Mouse (Mus musculus) bone marrow, adult 2 months (tissue): ENCODE results near the gene Il1rap. TPM values are rescaled to one million over a fixed set of nuclear protein-coding genes. Genes with fewer than 3 reads are reported as not detected.

Experiments
- H3K27ac ChIP-seq: fragments of 200-500 bp; 2 replicates; pipeline ENCODE4 v1.5.1; 2012; ENCODE audit warnings: low read depth, mild to moderate bottlenecking, control low read depth, inconsistent platforms, low read length; ENCODE audit not compliant: control insufficient read depth, poor library complexity, insufficient read depth
- H3K4me1 ChIP-seq: fragments of 200-500 bp; 2 replicates; pipeline ENCODE4 v1.6.1; 2011; ENCODE audit warnings: low read length; ENCODE audit not compliant: control insufficient read depth, insufficient read depth
- H3K4me3 ChIP-seq: fragments of 200-500 bp; replicated peaks from 2 replicates; pipeline ENCODE3; 2011; ENCODE audit warnings: mild to moderate bottlenecking, low read depth, low read length, control low read depth; ENCODE audit not compliant: control insufficient read depth
- CTCF ChIP-seq: fragments of 200-500 bp; IDR thresholded peaks from 2 replicates; pipeline ENCODE4 v1.5.1; 2011; ENCODE audit warnings: low read length, control low read depth; ENCODE audit not compliant: control insufficient read depth, insufficient read depth
- POLR2A ChIP-seq: fragments of 200-500 bp; IDR thresholded peaks from 2 replicates; pipeline ENCODE4 v1.6.1; 2011; ENCODE audit warnings: low read depth, mild to moderate bottlenecking, control low read depth, low read length, borderline replicate concordance; ENCODE audit not compliant: control insufficient read depth
- WGBS: fragments of 180-500 bp; shearing (Covaris S2); methylation state at CpG from one replicate; pipeline ENCODE4 v1.1.7; 2018; 5-methylcytosine and 5-hydroxymethylcytosine counted together
- polyA plus RNA-seq: library from polyadenylated mRNA; stranded (reverse); fragments of >200 nt; gene quantifications from 2 replicates; pipeline ENCODE4 v1.2.4, GENCODE M21; 2011; ENCODE audit warnings: low replicate concordance; ENCODE audit not compliant: missing spikeins, insufficient read depth, insufficient read length

Il1rap gene
- polyA plus RNA-seq, 1 experiment = 1.9 TPM

DNA sequence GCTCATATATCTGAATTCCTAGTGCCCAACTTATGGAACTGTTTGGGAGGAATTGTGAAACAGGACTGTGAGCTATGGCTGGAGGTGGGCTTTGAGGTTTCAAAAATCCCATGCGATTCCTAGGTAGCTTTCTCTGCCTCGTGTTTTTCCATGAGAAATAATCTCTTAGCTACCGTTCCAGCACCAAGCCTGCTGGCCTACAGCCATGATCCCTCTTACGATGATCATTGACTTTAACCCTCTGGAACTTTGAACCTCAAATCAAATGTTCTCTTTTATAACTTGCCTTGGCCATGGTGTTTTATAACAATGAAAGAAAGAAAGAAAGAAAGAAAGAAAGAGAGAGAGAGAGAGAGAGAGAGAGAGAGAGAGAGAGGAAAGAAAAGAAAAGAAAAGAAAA, 116.6 kb downstream of the Il1rap start:
- TF ChIP-seq POLR2A (no peak), CTCF (no peak)
- no peak overlapping the region for H3K27ac ChIP-seq
- 89% methylated on average over 4 of the region's 4 CpGs for WGBS
- peaks cover 1% of the 10 kb centered on the region; the same call in 1 of the 2 replicates for H3K4me1 ChIP-seq
- no peak overlapping the region for H3K4me3 ChIP-seq

GRCm38 (mm10) chr16:26700440-26701103, 119.1 kb downstream of the Il1rap start:
- TF ChIP-seq CTCF (no peak), POLR2A (no peak)
- 81% methylated on average over 8 of the region's 8 CpGs for whole genome bisulfite sequencing
- no peak overlapping the region for H3K27ac ChIP-seq
- no peak overlapping the region for H3K4me3 ChIP-seq
- H3K4me1 ChIP-seq = no peaks in the 10 kb centered on the region

DNA sequence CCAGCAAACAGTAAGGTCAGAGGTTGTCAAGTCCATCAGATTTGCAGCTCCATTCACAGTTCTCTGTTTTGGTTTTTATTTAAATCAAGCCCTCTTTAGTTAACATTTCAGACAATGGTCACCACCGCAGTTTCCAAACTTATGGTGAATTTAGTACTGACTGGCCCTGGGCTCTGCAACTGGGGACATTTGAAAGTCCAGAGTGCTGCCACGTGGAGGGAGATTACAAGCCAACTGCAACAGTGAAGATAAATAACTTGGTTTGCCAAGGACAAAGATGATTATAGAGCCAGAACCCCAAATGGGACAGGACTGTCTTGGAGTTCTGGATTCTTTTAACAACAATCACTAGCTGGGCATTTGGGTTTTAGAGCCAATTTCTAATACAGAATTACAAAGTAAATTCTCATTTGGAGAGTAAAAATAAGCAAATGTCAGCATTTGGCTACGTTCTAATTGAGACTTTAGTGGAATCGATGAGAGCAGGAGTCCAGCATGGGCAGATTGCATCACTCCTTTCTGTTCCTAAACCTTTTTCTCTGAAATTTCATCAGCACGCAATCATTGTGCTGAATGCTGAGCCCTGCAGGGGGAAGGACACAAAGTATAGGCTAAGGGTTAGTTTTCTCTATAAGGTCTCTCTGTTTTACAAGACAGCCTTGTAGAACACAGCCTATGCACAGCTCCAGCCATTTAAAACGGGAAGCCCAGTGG, 124.3 kb downstream of the Il1rap start:
- no peak overlapping the region for H3K27ac ChIP-seq
- WGBS = 75% methylated on average over 6 of the region's 6 CpGs

DNA sequence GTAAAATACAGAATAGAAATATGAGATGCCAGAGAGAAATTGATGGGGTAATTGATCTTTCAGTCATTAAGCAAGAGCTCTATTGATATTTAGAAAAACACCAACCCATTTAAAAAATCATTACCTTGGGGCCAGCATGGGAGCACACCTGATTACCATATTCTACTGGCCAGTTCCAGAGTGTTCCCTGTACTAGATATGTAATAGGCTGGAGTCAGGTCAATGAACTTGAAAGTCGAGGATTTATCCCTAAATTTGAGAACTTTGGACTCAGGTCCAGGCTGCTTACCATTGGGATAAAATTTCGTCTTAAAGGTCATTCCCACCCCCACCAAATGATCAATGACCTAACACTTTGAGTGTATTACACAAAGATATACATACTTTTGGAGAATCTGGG, 125.0 kb downstream of the Il1rap start:
- WGBS = 74% methylated on average over 2 of the region's 2 CpGs
- TF ChIP-seq CTCF (no peak), POLR2A (no peak)
- Histone ChIP-seq H3K4me3 (no peak overlapping the region), H3K4me1 (no peaks in the 10 kb centered on the region), H3K27ac (no peak overlapping the region)

More for the DNA sequence above, 124.3 kb downstream of the Il1rap start:
- no peak for TF ChIP-seq CTCF
- TF ChIP-seq POLR2A = no peak
- H3K4me3 ChIP-seq = no peak overlapping the region
- H3K4me1 ChIP-seq = no peaks in the 10 kb centered on the region

DNA sequence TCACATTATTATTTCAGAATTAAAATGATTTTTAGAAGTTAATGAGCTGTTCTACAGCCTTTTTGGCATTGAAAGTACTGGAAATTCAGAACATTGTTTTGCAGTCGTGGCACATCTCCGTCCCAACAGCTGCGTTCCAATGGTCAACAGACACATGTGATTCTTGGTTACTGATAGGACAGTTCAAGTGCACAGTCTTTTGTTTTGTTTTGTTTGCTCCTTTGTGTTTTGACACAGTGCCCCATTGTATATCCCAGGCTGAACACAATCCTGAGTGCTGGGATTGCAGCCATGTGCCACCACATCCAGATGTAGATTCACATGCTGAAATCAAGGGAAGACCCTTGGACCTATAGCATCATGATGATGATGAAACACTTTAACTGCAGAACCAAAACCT, 129.4 kb downstream of the Il1rap start:
- WGBS = 85% methylated on average over 3 of the region's 3 CpGs
- TF ChIP-seq POLR2A (no peak), CTCF (no peak)
- Histone ChIP-seq H3K4me1 (no peaks in the 10 kb centered on the region), H3K27ac (no peak overlapping the region), H3K4me3 (no peak overlapping the region)

DNA sequence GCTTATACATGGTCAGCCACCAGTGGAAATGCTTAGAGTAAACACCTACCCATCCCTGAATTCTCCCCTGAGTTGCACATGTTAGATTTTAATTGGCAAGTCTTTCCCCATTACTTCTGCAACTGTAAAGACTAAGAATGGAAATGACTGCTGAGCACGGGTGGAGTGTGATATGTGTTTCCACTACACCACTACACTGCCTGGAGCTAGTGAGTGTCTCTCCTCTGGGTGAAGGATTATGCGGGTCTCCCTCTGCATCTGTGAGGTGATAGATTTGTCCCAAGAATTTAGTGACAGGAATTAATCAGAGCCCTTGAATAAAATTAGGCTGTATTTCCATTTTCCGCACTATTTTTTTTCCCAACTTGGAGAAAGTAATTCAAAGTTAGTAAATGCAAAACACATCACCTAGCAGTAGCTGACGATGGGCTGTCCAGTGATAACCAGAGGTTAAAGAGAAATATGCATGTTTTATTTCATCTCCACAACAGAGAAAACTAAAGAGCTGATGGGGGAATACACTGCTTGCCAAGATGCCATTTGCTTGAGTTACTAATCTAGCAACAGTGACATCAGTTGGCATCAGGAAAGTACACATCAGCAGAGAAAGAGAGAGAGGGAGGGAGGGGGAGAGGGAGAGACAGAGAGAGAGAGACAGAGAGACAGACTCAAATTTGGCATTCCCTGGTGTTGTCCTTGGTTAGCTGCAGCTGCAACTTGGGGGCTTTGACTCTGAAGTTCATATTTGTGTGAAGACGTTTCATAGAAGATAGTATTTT, 132.2 kb downstream of the Il1rap start:
- Histone ChIP-seq H3K4me3 (no peak overlapping the region), H3K4me1 (no peaks in the 10 kb centered on the region), H3K27ac (no peak overlapping the region)
- TF ChIP-seq CTCF (no peak), POLR2A (no peak)
- WGBS = 82% methylated on average over 5 of the region's 5 CpGs

DNA sequence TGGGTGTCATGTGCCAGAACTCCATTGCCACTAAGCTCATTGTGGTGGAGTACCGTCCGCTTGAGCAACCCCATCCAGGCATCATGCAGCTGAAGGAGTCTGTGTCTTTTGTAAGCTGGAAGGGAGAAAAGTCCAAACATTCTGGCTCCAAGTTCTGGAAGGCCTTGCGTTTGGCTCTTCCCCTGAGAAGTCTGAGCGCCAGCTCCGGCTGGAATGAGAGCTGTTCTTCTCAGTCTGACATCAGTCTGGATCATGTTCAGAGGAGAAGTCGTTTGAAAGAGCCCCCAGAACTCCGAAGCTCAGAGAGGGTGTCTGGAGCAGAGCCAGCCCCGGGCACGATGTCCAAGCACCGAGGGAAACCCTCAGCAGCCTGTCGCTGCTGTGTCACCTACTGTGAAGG, 141.0 kb downstream of the Il1rap start:
- Histone ChIP-seq H3K4me3 (no peak overlapping the region), H3K27ac (no peak overlapping the region), H3K4me1 (no peaks in the 10 kb centered on the region; the same call in 1 of the 2 replicates)
- TF ChIP-seq CTCF (no peak), POLR2A (no peak)
- 88% methylated on average over 11 of the region's 11 CpGs for WGBS

GRCm38 (mm10) chr16:26723952-26724747, 142.6 kb downstream of the Il1rap start:
- Histone ChIP-seq H3K4me3 (no peak overlapping the region), H3K4me1 (no peaks in the 10 kb centered on the region; the same call in 1 of the 2 replicates), H3K27ac (no peak overlapping the region)
- TF ChIP-seq CTCF (no peak), POLR2A (no peak)
- WGBS = 60% methylated on average over 5 of the region's 5 CpGs

GRCm38 (mm10) chr16:26728139-26728538, 146.6 kb downstream of the Il1rap start:
- Histone ChIP-seq H3K4me3 (no peak overlapping the region), H3K27ac (no peak overlapping the region), H3K4me1 (no peaks in the 10 kb centered on the region; the same call in 1 of the 2 replicates)
- TF ChIP-seq CTCF = no peak
- no peak for TF ChIP-seq POLR2A
- 21% methylated on average over 3 of the region's 3 CpGs for WGBS
